Mouse (Mus musculus) small intestine, adult 2 months (tissue): ENCODE results near the gene En2. TPM values are rescaled to one million over a fixed set of nuclear protein-coding genes. Genes with fewer than 3 reads are reported as not detected.

ENCODE experiments used
- H3K27ac ChIP-seq: fragments of 200-500 bp; 2 replicates; pipeline ENCODE4 v1.5.1; 2012; ENCODE audit warnings: low read depth, low read length, control low read depth, inconsistent platforms; ENCODE audit not compliant: insufficient read depth
- H3K27me3 ChIP-seq: fragments of 200-500 bp; 2 replicates; pipeline ENCODE4 v1.6.1; 2012; ENCODE audit warnings: mild to moderate bottlenecking, moderate library complexity, low read length, inconsistent platforms; ENCODE audit not compliant: control insufficient read depth, insufficient read depth
- H3K36me3 ChIP-seq: fragments of 200-500 bp; 2 replicates; pipeline ENCODE4 v1.6.1; 2012; ENCODE audit warnings: mild to moderate bottlenecking, low read length, control low read depth, inconsistent platforms; ENCODE audit not compliant: control insufficient read depth, insufficient read depth
- H3K4me1 ChIP-seq: fragments of 200-500 bp; 2 replicates; pipeline ENCODE4 v1.6.1; 2012; ENCODE audit warnings: low read length, inconsistent platforms, mixed read lengths; ENCODE audit not compliant: control insufficient read depth, insufficient read depth, insufficient read length
- H3K4me3 ChIP-seq: fragments of 200-500 bp; 2 replicates; pipeline ENCODE4 v1.5.1; 2012; ENCODE audit warnings: low read depth, mild to moderate bottlenecking, control low read depth, inconsistent platforms, low read length, moderate library complexity
- CTCF ChIP-seq: fragments of 200-500 bp; IDR thresholded peaks from 2 replicates; pipeline ENCODE4 v1.5.1; 2012; ENCODE audit warnings: low read depth, mild to moderate bottlenecking, control low read depth, inconsistent platforms, low read length, moderate library complexity, mixed read lengths; ENCODE audit not compliant: insufficient replicate concordance, insufficient read length; ENCODE audit errors: extremely low read depth
- POLR2A ChIP-seq: fragments of 200-500 bp; IDR thresholded peaks from 2 replicates; pipeline ENCODE4 v1.6.1; 2012; ENCODE audit warnings: low read depth, mild to moderate bottlenecking, control low read depth, inconsistent platforms, low read length, moderate library complexity
- WGBS: fragments of 180-500 bp; shearing (Covaris S2); methylation state at CpG from one replicate; pipeline ENCODE4 v1.1.7; 2018; 5-methylcytosine and 5-hydroxymethylcytosine counted together
- polyA plus RNA-seq: library from polyadenylated mRNA; depleted of rRNA; stranded (reverse); fragments of >200 nt; gene quantifications from 2 replicates; pipeline ENCODE4 v1.2.3, GENCODE M21; 2012; rRNA removed

En2 gene
- not detected in 2 replicates for polyA plus RNA-seq

GRCm38 (mm10) chr5:28165358-28166255 lies at the start of gene En2:
En2 (plus strand) TSS chr5:28165694.
- no peaks in the 10 kb centered on the region for H3K36me3 ChIP-seq

GRCm38 (mm10) chr5:28117251-28117880 lies 48.1 kb upstream of the En2 start:
- Histone ChIP-seq H3K4me1 (0 out of 2 replicates have a peak, but pooled peaks cover 2% of the 10 kb centered on the region), H3K4me3 (no peak overlapping the region), H3K36me3 (no peaks in the 10 kb centered on the region), H3K27me3 (peaks cover 47% of the 10 kb centered on the region), H3K27ac (no peak overlapping the region)
- no peak for TF ChIP-seq POLR2A
- no peak for TF ChIP-seq CTCF
- WGBS = 13% methylated on average over 13 of the region's 13 CpGs

More at GRCm38 (mm10) chr5:28165358-28166255, at the start of gene En2:
- peak within 1 kb of the TSS; percentile 60 for H3K4me3 ChIP-seq
- H3K4me1 ChIP-seq = peaks cover 16% of the 10 kb centered on the region
- TF ChIP-seq POLR2A = no peak
- TF ChIP-seq CTCF = no peak
- H3K27ac ChIP-seq = no peak within 1 kb of the TSS
- peaks cover 84% of the 10 kb centered on the region for H3K27me3 ChIP-seq
- 2% methylated on average over 113 of the region's 113 CpGs for WGBS

- TF ChIP-seq CTCF (no peak), POLR2A (no peak)
- peak overlapping the region; percentile 29 for H3K4me3 ChIP-seq
- peaks cover 53% of the 10 kb centered on the region for H3K27me3 ChIP-seq
- H3K36me3 ChIP-seq = no peaks in the 10 kb centered on the region
- no peak overlapping the region for H3K27ac ChIP-seq
- H3K4me1 ChIP-seq = 0 out of 2 replicates have a peak, but pooled peaks cover 2% of the 10 kb centered on the region
- whole genome bisulfite sequencing = 1% methylated on average over 30 of the region's 30 CpGs
These were observed 47.5 kb upstream of the En2 start for GRCm38 (mm10) chr5:28117882-28118530.

GRCm38 (mm10) chr5:28118531-28118925 lies 47.0 kb upstream of the En2 start:
- Histone ChIP-seq H3K36me3 (no peaks in the 10 kb centered on the region), H3K4me1 (0 out of 2 replicates have a peak, but pooled peaks cover 2% of the 10 kb centered on the region), H3K4me3 (peak overlapping the region; percentile 29), H3K27me3 (peaks cover 58% of the 10 kb centered on the region), H3K27ac (no peak overlapping the region)
- TF ChIP-seq POLR2A (no peak), CTCF (no peak)
- 2% methylated on average over 19 of the region's 19 CpGs for WGBS

GRCm38 (mm10) chr5:28119576-28119975 lies 45.9 kb upstream of the En2 start:
- 0 out of 2 replicates have a peak, but pooled peaks cover 2% of the 10 kb centered on the region for H3K4me1 ChIP-seq
- H3K4me3 ChIP-seq = no peak overlapping the region
- no peak overlapping the region for H3K27ac ChIP-seq
- WGBS = 35% methylated on average over 3 of the region's 3 CpGs
- H3K27me3 ChIP-seq = peaks cover 67% of the 10 kb centered on the region
- no peaks in the 10 kb centered on the region for H3K36me3 ChIP-seq
- no peak for TF ChIP-seq POLR2A
- no peak for TF ChIP-seq CTCF

- TF ChIP-seq CTCF (peak; percentile 72; the same call in 1 of the 2 replicates), POLR2A (no peak)
- no peak overlapping the region for H3K4me3 ChIP-seq
- 2% methylated on average over 27 of the region's 27 CpGs for WGBS
- no peak overlapping the region for H3K27ac ChIP-seq
- H3K36me3 ChIP-seq = no peaks in the 10 kb centered on the region
- 0 out of 2 replicates have a peak, but pooled peaks cover 2% of the 10 kb centered on the region for H3K4me1 ChIP-seq
- peaks cover 64% of the 10 kb centered on the region for H3K27me3 ChIP-seq
These were observed 42.7 kb upstream of the En2 start for GRCm38 (mm10) chr5:28122491-28123454.

- TF ChIP-seq CTCF (no peak), POLR2A (no peak)
- 6% methylated on average over 11 of the region's 11 CpGs for WGBS
- Histone ChIP-seq H3K4me3 (no peak overlapping the region), H3K27ac (no peak overlapping the region), H3K4me1 (0 out of 2 replicates have a peak, but pooled peaks cover 1% of the 10 kb centered on the region), H3K27me3 (peaks cover 60% of the 10 kb centered on the region), H3K36me3 (no peaks in the 10 kb centered on the region)
These were observed 42.1 kb upstream of the En2 start for GRCm38 (mm10) chr5:28123455-28123825.
